Mouse (Mus musculus) lung, postnatal 0 days (tissue): ENCODE measurements around the gene Aebp1.
A peak's percentile ranks its signal among the peaks of the same experiment; 100 is the strongest.

Experiments used
- CTCF ChIP-seq: IDR thresholded peaks from 2 replicates; pipeline ENCODE4 v1.5.1; 2016; ENCODE audit warnings: antibody characterized with exemption, mild to moderate bottlenecking
- EP300 ChIP-seq: IDR thresholded peaks from 2 replicates; pipeline ENCODE4 v1.6.1; 2016; ENCODE audit warnings: antibody characterized with exemption, mild to moderate bottlenecking, control low read depth

- TF ChIP-seq EP300 = no peak
- peak; percentile 94 for TF ChIP-seq CTCF
These were observed 24.4 kb downstream of the Aebp1 start for GRCm38 (mm10) chr11:5886187-5886586.
